Mouse (Mus musculus): ENCODE measurements around the gene Cdh13. TPM values are rescaled to one million over a fixed set of nuclear protein-coding genes. Genes with fewer than 3 reads are reported as not detected.

Gene Cdh13
- polyA plus RNA-seq, 1 experiment from 2014 or later, result 62.2 TPM

DNA sequence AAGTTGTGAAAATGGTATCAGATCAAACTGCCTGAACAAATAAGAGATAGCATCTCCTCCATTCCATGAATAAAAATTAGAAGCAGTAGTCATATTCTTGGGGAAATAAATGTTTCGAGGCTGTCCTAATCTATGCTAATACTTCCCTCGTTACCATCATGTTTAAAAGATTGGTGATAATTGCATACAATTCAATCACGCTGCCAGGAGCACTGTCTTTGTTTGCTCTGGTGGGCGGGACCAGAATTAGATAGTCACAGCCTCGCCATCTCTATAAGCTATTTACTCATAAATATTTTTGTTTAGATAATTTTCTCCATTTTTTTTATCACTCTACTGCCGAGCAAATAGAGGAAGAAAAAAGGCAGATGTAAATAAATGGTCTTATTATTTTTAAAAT lies 819.3 kb downstream of the Cdh13 start:
- no peaks in the 10 kb centered on the region for H3K27me3 ChIP-seq
- DNase-seq (ENCODE audit: low read depth, low spot score) (no peak), ATAC-seq (no peak)
- TF ChIP-seq CTCF (IDR thresholded peaks at IDR 0.05), result no peak
- ChIA-PET CTCF (no interaction called here), POLR2A (no interaction called here)
- in situ Hi-C loops (cut with MboI; ENCODE audit: low pct_unique_long_range_greater_than_20kb), result no loop called here

DNA sequence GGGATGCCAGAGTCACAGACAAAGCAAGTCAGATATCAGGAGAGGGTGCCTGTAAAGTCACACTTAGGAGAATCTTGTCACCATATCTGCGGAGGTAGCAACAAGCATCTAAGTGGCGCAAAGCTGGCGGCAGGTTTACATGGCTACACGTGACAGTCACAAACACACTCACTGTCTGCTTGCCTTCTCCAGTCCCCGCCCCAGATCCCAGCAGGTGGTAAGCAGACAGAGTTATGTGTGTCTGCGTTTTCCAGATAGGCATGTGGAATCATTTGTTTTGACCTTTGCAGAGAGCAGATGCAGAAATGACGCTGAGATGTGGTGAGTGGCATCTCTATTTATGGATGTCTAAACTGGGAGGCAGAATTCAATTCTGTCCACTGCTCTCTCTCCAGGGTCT lies 826.1 kb downstream of the Cdh13 start:
- ATAC-seq, result no peak
- POLR2A ChIA-PET, result no interaction called here
- TF ChIP-seq CTCF (IDR thresholded peaks at IDR 0.05), result no peak
- no peak for DNase-seq (ENCODE audit: low read depth, low spot score)
- H3K27me3 ChIP-seq, result no peaks in the 10 kb centered on the region
- CTCF ChIA-PET, result no interaction called here
- in situ Hi-C loops (cut with MboI; ENCODE audit: low pct_unique_long_range_greater_than_20kb), result no loop called here

DNA sequence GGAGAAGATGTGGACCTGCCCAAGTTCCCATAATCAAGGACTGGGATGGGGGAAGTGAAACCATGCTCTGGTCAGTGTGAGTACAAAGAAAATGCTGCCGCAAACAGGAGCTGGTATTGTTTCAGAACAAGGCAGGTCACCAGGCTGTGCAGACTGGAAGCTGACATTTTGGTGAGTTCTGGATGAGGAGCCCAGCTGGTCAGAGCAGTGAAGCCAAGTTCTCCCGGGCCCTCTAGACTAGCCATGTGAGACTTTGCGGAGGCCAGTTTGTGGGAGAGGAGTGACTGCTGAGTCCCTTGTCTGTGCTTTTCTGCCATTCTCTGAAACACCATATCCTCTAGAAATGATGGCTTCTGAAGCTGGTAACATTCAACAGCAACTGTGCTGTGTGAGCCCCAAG lies 829.3 kb downstream of the Cdh13 start:
- no peaks in the 10 kb centered on the region for H3K27me3 ChIP-seq
- no peak for TF ChIP-seq CTCF (IDR thresholded peaks at IDR 0.05)
- no peak for DNase-seq (ENCODE audit: low read depth, low spot score)
- in situ Hi-C loops (cut with MboI; ENCODE audit: low pct_unique_long_range_greater_than_20kb), result no loop called here
- no peak for ATAC-seq
- CTCF ChIA-PET, result no interaction called here
- POLR2A ChIA-PET, result no interaction called here

DNA sequence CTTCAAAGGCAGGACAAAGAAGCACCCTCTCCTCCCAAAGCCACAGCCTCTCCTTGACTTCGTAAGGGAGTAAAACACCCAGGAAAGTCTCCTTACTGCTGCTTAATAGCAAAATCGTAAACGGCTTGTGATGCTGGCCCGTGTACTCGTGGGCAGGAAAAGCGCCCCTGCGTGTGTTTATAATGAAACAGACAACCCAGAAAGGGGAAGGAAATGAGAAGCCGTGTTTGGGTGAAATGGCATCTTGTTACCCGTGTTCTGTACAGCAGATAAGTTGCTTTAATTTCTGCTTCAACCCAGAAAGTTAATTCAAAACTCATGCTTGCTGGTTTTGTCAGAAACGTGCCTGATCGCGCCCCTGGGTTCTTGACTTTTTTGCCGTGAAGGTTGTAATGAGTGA lies 837.7 kb downstream of the Cdh13 start:
- ATAC-seq (no peak), DNase-seq (ENCODE audit: low read depth, low spot score) (no peak)
- in situ Hi-C loops (cut with MboI; ENCODE audit: low pct_unique_long_range_greater_than_20kb), result no loop called here
- ChIA-PET POLR2A (no interaction called here), CTCF (no interaction called here)
- H3K27me3 ChIP-seq, result no peaks in the 10 kb centered on the region
- no peak for TF ChIP-seq CTCF (IDR thresholded peaks at IDR 0.05)

DNA sequence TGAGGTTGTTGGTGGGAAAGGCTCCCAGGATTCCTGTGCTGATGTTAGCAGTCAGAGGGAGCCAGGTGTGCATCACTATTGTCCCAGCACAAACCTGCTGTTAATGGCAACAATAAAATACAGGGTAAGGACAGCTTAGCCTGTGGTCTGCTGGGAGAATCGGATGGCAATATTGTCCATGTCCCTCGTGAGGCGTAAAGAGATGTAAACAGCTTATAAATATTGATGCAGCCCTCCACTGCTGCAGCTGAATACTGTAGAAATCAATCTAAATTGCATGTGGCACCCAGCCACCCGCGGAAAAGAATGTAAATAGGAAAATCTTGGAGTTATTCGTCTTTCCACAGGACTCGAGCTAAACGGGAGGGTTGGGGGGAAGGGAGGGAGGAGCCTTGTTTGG lies 844.3 kb downstream of the Cdh13 start:
- no peaks in the 10 kb centered on the region for H3K27me3 ChIP-seq
- in situ Hi-C loops (cut with MboI; ENCODE audit: low pct_unique_long_range_greater_than_20kb), result no loop called here
- no peak for TF ChIP-seq CTCF (IDR thresholded peaks at IDR 0.05)
- ATAC-seq, result no peak
- CTCF ChIA-PET, result no interaction called here
- DNase-seq (ENCODE audit: low read depth, low spot score), result no peak
- POLR2A ChIA-PET, result interaction anchor here (0.5 to 0.6 kb wide), 2 partner anchors 277 to 1540 kb away, joined by 3 to 4 read pairs; partner anchors contain the start of genes Cox4i1, Emc8 and Gm27021

DNA sequence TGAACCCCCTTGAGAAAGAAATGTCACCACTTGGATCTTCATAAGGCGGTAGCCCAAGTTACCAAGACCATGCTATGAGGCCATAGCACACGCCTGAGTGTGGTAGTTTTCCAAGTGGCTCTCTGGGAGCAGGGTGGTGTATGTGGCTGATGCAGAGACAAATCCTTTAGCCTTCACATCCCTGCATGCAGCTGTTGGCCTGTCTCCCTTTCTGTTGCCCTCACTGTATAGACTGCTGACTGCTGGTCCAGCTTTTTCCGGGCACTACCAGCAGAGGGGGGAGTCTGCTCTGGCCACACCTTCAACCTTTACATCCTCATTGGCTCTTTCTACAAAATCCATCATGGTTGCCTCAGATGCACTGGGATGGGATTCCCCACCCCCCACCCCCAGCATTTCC lies 844.7 kb downstream of the Cdh13 start:
- CTCF ChIA-PET, result no interaction called here
- no peak for ATAC-seq
- no peak for DNase-seq (ENCODE audit: low read depth, low spot score)
- no peak for TF ChIP-seq CTCF (IDR thresholded peaks at IDR 0.05)
- in situ Hi-C loops (cut with MboI; ENCODE audit: low pct_unique_long_range_greater_than_20kb), result no loop called here
- POLR2A ChIA-PET, result interaction anchor here (0.5 to 0.6 kb wide), 2 partner anchors 278 to 1540 kb away, joined by 3 to 4 read pairs; partner anchors contain the start of genes Cox4i1, Emc8 and Gm27021
- H3K27me3 ChIP-seq, result no peaks in the 10 kb centered on the region

DNA sequence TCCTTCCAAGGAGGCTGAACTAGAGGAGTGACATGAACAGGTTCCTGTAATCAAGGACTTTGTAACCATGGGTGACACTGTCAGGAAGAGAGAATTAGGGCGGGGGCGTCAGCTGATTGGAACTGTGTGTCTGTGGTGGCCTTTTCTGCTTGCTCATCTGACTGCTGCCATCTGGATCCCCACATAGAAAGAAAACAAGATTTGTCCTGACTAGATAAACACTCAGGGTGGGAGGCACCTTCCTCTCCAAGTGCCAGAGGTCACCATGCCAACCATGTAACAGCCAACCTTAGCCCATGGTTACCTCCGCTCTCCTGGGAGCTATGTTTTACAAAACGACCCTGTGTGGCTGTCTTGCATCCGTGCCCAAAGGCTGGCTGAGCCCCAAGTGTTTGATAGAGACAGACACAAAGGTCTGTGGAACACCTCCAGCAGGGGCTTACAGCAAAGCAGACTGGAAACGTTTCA lies 873.0 kb downstream of the Cdh13 start:
- TF ChIP-seq CTCF (IDR thresholded peaks at IDR 0.05), result no peak
- DNase-seq (ENCODE audit: low read depth, low spot score) (no peak), ATAC-seq (no peak)
- POLR2A ChIA-PET, result no interaction called here
- no peaks in the 10 kb centered on the region for H3K27me3 ChIP-seq
- in situ Hi-C loops (cut with MboI; ENCODE audit: low pct_unique_long_range_greater_than_20kb), result no loop called here
- CTCF ChIA-PET, result no interaction called here

DNA sequence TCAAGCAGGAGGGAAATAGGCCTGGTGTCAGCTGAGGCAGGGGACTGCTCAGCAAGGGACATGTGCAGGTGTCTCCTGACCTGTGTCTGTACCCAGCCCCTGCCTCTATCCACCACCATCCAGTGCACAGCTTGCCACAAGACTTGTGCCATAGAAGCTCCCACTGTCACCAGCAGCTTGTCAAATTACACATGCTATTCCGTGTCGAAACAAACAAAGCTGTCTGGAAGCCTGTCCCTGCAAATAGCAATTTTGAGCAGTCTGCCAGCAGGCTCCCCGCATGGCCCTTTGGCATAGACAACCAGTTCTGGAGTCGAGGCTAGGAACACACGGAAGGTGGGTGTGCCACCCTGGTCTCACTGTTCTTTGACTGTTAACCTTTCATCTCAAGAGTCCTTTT lies 875.1 kb downstream of the Cdh13 start:
- in situ Hi-C loops (cut with MboI; ENCODE audit: low pct_unique_long_range_greater_than_20kb), result no loop called here
- no peaks in the 10 kb centered on the region for H3K27me3 ChIP-seq
- DNase-seq (ENCODE audit: low read depth, low spot score), result no peak
- ChIA-PET POLR2A (no interaction called here), CTCF (no interaction called here)
- no peak for TF ChIP-seq CTCF (IDR thresholded peaks at IDR 0.05)
- ATAC-seq, result no peak

DNA sequence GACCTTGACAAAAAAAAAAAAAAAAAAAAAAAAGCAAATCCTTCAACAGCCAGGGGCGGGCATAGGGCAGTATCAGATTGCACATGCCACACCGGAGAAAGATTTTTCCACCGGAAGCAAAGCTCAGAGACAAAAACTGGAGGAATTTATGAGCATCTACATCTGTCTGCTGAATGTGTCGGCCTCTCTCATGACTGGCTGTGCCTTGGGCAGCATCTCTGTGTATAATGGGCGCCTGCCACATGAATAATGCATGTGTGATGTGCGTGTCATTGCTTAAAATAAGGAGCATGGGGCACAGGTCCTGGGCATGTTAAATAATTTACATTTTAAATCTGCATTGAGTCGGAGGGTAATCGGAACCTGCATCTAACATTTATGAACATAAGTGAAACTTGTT lies 876.3 kb downstream of the Cdh13 start:
- ChIA-PET POLR2A (no interaction called here), CTCF (no interaction called here)
- DNase-seq (ENCODE audit: low read depth, low spot score) (no peak), ATAC-seq (no peak)
- no peak for TF ChIP-seq CTCF (IDR thresholded peaks at IDR 0.05)
- H3K27me3 ChIP-seq, result no peaks in the 10 kb centered on the region
- in situ Hi-C loops (cut with MboI; ENCODE audit: low pct_unique_long_range_greater_than_20kb), result no loop called here

DNA sequence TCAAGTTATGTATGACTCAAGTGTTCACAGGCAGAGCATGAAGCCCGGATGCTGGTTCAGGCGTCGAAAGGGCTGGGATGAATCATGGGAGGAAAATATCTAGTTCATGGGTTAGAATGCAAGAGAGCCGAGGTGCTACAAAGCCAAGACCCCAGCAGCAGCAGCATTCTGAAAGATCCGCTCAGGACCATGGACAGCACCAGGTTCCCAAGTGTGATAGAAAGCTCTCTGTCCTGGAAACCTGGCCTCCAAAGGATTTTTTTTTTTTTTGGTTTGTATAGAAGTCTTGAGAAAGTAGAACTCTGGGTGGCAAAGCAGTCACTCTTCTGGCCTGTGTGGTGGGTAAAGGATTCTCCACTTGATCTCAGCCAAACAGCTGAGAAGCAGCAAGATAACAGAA lies 880.5 kb downstream of the Cdh13 start:
- ATAC-seq (no peak), DNase-seq (ENCODE audit: low read depth, low spot score) (no peak)
- TF ChIP-seq CTCF (IDR thresholded peaks at IDR 0.05), result no peak
- H3K27me3 ChIP-seq, result no peaks in the 10 kb centered on the region
- CTCF ChIA-PET, result no interaction called here
- POLR2A ChIA-PET, result no interaction called here
- in situ Hi-C loops (cut with MboI; ENCODE audit: low pct_unique_long_range_greater_than_20kb), result no loop called here

DNA sequence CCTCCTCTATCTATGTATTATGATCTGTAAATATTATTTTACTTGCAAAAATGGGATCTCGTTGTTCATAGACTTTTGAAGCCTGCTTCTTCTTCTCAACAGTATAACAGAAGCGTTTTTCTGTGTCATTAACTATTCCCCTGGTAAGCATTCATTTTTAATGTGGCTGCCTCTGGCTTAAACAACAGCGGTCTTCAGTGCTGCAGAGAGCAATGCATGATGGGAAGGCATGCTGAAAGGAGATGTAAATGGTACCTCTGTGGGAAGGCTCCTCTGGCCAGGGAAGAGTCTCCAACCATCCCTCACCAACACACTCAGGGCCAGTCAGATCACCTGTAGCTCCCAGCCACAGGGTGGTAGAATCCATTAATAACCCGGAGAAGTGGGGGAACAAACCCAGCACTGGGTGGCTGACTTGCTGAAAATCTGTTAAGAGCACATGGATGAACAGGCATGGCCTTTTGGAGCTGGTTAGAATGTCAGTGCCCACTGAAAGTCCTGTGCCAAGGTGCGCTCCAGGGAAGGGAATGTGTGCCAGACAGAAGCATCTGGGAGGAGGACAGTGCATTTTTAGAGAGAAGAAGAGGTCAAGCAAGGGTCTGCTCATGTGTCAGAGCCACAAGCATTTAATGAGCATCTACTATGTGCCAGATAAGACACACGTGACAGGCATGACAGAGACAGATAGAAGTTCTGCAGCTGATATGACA lies 893.8 kb downstream of the Cdh13 start:
- DNase-seq (ENCODE audit: low read depth, low spot score), result no peak
- POLR2A ChIA-PET, result no interaction called here
- TF ChIP-seq CTCF (IDR thresholded peaks at IDR 0.05), result no peak
- in situ Hi-C loops (cut with MboI; ENCODE audit: low pct_unique_long_range_greater_than_20kb), result no loop called here
- CTCF ChIA-PET, result no interaction called here
- ATAC-seq, result no peak
- H3K27me3 ChIP-seq, result no peaks in the 10 kb centered on the region

DNA sequence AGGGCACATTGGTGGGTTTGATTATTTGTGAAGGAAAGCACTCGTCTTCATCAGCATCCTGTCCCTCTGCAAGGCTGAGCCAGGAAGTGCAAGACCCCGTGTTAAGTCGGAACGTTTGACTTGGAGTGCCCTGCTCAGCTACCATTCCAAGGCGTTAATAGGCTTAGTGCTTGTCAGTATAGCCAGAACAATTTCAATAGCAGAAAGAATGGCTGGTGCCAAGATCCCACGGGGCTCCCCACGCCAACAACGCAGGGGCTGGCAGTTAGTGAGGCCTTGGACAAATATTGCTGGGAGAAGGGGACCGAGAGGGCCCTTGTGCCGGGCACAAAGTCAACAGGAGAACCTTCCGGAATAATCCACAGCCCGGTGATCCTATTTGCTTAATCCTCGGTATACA lies 897.1 kb downstream of the Cdh13 start:
- DNase-seq (ENCODE audit: low read depth, low spot score) (no peak), ATAC-seq (no peak)
- in situ Hi-C loops (cut with MboI; ENCODE audit: low pct_unique_long_range_greater_than_20kb), result no loop called here
- CTCF ChIA-PET, result no interaction called here
- no peaks in the 10 kb centered on the region for H3K27me3 ChIP-seq
- POLR2A ChIA-PET, result no interaction called here
- no peak for TF ChIP-seq CTCF (IDR thresholded peaks at IDR 0.05)
